Mouse (Mus musculus): Measurements from ENCODE around the gene Tapbp. TPM values are rescaled to one million over a fixed set of nuclear protein-coding genes. Genes with fewer than 3 reads are reported as not detected.

The Tapbp gene
- polyA plus RNA-seq, 1 experiment from 2014 or later: 30.1 TPM

DNA sequence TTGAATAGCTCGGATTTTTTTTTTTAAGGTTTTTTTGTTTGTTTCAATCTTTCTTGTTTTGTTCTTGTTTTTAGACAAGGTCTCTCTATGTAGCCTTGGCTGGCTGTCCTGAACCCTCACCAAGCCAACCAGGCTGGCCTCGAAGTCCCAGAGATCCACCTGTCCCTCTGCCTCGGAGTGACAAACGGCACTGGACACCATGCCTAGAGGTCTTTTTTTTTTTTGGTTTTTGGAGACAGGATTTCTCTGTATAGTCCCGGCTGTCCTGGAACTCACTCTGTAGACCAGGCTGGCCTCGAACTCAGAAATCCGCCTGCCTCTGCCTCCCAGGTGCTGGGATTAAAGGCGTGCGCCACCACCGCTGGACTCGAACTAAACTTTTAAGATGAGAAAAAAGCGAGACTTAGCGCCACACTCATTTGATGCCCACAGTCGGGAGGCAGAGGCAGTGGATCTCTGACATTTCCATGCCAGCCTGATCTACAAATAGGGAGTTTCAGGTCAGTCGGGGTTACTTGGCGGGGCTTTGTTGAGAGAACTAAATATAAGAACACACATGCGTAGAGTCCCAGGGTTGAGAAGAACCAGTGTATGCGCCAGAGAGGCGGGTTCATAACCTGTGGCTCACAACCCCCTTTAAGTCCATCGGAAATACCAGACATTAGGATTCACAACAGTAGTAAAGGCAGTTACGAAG is 12.7 kb downstream of the Tapbp start:
- no peak for ATAC-seq
- Histone ChIP-seq H3K4me2 (peak overlapping the region; percentile 100), H3K27me3 (replicated peaks) (no peaks in the 10 kb centered on the region), H3K4me3 (peak overlapping the region; percentile 92), H3K9me3 (replicated peaks) (no peaks in the 10 kb centered on the region), H3K27ac (peak overlapping the region; percentile 96), H3K4me1 (peaks cover 76% of the 10 kb centered on the region), H3K36me3 (peaks cover 46% of the 10 kb centered on the region), H3K9ac (peak overlapping the region; percentile 96)
- 50% methylated on average over 21 of the region's 21 CpGs for WGBS (ENCODE audit: insufficient replicate concordance)

DNA sequence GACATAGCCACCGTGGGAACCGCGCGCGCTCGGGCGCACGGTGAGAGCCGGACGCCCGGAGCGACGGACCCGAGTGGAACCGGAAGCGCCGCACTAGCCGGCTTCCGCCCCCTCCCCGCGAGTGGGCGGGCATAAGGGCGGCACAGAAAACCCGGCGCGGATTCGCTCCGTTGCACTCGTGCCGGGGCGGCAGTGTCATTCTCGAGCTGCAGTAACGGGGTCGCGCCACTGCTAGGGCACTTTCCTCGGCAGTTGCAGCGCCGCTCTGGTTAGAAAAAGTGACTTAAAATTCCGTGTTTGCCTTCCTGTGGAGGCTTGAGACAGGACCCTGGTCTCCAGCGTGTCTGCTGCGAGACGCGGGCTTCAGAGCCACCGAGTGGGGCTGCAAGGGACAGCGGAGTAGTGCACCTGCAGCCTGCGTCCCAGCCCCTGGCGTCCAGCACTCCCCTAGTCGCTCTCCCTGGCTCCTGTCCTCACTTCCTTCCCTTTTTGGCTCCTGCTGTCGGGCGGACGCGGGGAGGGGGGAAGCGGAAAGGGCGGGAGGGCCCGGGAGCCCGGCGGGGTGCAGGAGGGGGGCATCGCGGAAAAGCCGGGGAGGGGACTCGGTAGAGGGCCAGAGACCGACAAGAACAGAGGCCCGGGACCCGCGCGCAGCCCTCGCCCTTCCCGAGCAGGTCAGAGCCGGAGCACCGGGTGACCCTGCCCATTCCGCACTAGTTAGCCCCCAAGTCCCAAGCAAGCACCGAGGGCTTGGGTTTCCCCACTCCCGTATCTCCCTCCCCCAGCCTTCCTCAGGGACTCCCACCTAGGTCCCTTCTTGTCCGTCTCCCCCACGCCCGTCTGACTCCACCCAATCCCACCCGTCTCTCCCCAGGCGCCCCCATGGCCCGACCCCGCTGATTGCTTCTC is 13.9 kb downstream of the Tapbp start, which contains the start of gene Rgl2:
Gene Rgl2, plus strand, starts transcription at position 173 of the 909 bp plus-strand sequence.
- peaks cover 63% of the 10 kb centered on the region for H3K4me1 ChIP-seq
- H3K36me3 ChIP-seq: peaks cover 58% of the 10 kb centered on the region
- under 1% methylated on average over 78 of the region's 80 CpGs for WGBS (ENCODE audit: insufficient replicate concordance)
- peak within 1 kb of the TSS; percentile 100 for H3K4me2 ChIP-seq
- H3K9ac ChIP-seq: peak within 1 kb of the TSS; percentile 96
- peak within 1 kb of the TSS; percentile 96 for H3K27ac ChIP-seq
- no peaks in the 10 kb centered on the region for H3K27me3 ChIP-seq (replicated peaks)
- peak; percentile 78 for ATAC-seq
- H3K4me3 ChIP-seq: peak within 1 kb of the TSS; percentile 92
- no peaks in the 10 kb centered on the region for H3K9me3 ChIP-seq (replicated peaks)

DNA sequence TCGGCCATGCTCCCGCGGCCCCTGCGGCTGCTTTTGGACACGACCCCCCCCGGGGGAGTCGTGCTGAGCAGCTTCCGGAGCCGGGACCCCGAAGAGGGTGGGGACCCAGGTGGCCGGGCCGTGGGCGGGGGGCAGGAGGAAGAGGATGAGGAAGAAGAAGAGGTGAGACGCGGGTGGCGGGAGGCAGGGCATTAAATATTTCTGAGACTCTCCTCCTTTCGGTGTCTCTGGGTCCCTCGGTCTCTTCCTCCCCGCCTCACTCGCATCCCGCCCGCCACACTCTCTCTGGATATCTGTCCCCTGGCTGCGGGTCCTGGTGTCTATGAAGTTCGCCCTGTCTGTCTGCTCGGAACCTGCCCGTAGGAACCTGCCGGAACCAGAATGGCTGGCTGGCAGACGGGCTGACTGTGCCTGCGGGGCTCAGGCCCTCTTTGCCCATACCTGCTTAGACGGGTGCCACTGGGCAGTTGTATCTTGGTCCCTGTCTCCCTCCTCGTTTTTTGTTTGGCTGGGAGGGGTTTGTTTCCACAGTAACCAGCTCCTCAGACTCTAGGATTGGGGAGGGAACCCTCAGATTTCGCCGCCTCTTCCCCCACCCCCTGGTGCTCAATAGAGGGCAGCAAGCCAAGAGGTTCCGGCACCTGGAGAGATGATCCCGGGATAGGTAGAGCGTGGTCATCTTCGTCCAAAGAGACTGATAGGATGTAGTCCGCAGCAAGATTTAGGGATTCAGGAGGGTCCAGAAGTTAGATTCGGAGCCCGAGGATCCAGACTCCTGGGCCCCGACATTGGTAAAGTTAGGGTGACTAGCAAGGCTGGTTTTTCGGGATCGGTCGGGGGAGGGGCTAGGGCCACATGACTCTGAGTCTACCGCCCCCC is 14.8 kb downstream of the Tapbp start:
- peaks cover 57% of the 10 kb centered on the region for H3K4me1 ChIP-seq
- H3K9me3 ChIP-seq (replicated peaks): no peaks in the 10 kb centered on the region
- peak; percentile 19; the same call in 1 of the 2 replicates for ATAC-seq
- H3K4me3 ChIP-seq: peak overlapping the region; percentile 92
- H3K4me2 ChIP-seq: peak overlapping the region; percentile 100
- under 1% methylated on average over 45 of the region's 45 CpGs for WGBS (ENCODE audit: insufficient replicate concordance)
- H3K27me3 ChIP-seq (replicated peaks): no peaks in the 10 kb centered on the region
- H3K9ac ChIP-seq: peak overlapping the region; percentile 96
- H3K36me3 ChIP-seq: peaks cover 60% of the 10 kb centered on the region
- H3K27ac ChIP-seq: peak overlapping the region; percentile 96

DNA sequence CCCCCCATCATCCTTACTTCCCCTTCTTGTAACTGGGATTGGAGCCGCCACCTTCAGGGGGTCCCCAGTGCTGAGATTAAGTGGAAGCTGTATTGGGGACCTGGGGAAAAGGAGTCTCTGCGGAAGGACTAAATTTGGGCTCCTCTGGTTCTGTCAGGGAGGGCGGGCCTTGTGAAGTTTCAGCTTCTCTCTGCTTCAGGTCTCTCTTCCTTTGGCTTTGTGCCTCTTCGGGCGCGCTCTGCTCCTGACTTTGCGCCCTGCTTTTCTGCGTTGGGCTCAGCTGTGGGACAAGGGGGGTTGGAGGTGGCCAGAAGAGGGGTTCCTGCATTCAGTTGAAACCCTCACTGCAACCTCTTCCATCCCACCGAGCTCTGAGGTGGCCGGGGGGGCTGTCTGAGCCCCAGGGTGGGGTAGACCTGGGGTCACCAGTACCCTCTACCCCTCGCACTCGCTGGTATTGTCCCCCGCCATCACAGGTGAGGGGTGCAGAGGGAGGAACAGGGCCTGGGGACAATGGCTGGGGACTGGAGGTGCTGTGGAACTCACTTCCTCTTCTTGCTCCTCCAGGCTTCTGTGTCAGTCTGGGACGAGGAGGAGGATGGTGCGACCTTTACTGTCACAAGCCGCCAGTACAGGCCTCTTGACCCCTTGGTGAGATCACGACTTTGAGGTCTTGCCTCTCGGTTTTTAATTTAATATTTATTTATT is 15.6 kb downstream of the Tapbp start:
- H3K27ac ChIP-seq: peak overlapping the region; percentile 67
- 38% methylated on average over 18 of the region's 18 CpGs for WGBS (ENCODE audit: insufficient replicate concordance)

DNA sequence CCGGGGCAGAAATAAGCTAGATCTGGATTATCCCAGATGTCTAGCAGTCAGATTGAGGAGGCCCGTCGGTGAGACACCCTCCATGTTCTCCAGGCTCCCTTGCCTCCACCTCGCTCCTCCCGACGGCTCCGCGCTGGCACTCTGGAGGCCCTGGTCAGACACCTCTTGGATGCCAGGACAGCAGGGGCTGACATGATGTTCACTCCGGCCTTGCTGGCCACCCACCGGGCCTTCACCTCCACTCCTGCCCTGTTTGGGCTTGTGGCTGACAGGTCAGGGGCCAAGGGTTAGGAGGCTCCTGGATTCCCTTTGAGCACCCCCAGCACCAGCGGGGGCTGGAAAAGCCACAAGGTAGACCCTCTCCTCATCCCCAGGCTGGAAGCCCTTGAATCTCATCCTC is 16.2 kb downstream of the Tapbp start:
- Histone ChIP-seq H3K27ac (no peak overlapping the region), H3K9me3 (replicated peaks) (no peaks in the 10 kb centered on the region), H3K36me3 (peaks cover 57% of the 10 kb centered on the region), H3K4me1 (peaks cover 49% of the 10 kb centered on the region), H3K4me2 (no peak overlapping the region), H3K9ac (no peak overlapping the region), H3K27me3 (replicated peaks) (no peaks in the 10 kb centered on the region), H3K4me3 (no peak overlapping the region)
- 91% methylated on average over 11 of the region's 11 CpGs for WGBS (ENCODE audit: insufficient replicate concordance)
- ATAC-seq: no peak

More for the DNA sequence above, 15.6 kb downstream of the Tapbp start:
- Histone ChIP-seq H3K27me3 (replicated peaks) (no peaks in the 10 kb centered on the region), H3K4me3 (peak overlapping the region; percentile 92), H3K9ac (peak overlapping the region; percentile 96), H3K36me3 (peaks cover 59% of the 10 kb centered on the region), H3K4me1 (peaks cover 52% of the 10 kb centered on the region), H3K4me2 (peak overlapping the region; percentile 100), H3K9me3 (replicated peaks) (no peaks in the 10 kb centered on the region)
- ATAC-seq: no peak

DNA sequence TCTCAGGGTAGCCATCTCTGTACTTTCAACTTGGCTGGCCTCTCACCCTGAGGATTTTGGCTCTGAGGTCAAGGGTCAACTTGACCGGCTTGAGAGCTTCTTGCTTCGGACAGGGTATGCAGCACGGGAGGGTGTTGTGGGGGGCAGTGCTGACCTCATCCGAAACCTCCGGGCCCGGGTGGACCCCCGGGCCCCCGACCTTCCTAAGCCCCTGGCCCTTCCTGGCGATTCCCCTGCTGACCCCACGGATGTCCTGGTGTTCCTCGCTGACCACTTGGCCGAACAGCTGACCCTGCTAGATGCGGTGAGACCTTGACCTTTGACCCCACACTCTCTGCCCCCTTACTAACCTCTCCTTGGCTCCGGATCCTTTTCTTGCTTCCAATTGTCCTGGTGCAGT is 16.7 kb downstream of the Tapbp start:
- H3K27me3 ChIP-seq (replicated peaks): no peaks in the 10 kb centered on the region
- no peak overlapping the region for H3K4me3 ChIP-seq
- H3K4me2 ChIP-seq: no peak overlapping the region
- ATAC-seq: no peak
- H3K36me3 ChIP-seq: peaks cover 58% of the 10 kb centered on the region
- H3K4me1 ChIP-seq: peaks cover 49% of the 10 kb centered on the region
- H3K27ac ChIP-seq: no peak overlapping the region
- no peak overlapping the region for H3K9ac ChIP-seq
- no peaks in the 10 kb centered on the region for H3K9me3 ChIP-seq (replicated peaks)
- WGBS (ENCODE audit: insufficient replicate concordance): 85% methylated on average over 14 of the region's 14 CpGs

DNA sequence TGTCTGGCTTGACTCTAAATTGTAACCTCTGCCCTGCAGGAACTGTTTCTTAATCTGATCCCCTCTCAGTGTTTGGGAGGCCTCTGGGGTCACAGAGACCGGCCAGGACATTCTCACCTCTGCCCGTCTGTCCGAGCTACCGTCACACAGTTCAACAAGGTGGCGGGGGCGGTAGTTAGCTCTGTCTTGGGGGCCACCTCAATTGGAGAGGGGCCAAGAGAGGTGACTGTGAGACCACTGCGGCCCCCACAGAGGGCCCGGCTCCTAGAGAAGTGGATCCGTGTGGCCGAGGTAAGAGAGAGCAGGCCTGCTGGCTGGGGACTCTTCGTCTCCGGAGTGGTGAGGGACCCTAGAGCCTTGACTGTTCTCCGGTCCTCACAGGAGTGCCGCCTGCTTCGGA is 17.3 kb downstream of the Tapbp start:
- ATAC-seq: no peak
- H3K4me1 ChIP-seq: peaks cover 44% of the 10 kb centered on the region
- 85% methylated on average over 15 of the region's 15 CpGs for whole genome bisulfite sequencing (ENCODE audit: insufficient replicate concordance)
- H3K9ac ChIP-seq: no peak overlapping the region
- no peak overlapping the region for H3K27ac ChIP-seq
- peaks cover 57% of the 10 kb centered on the region for H3K36me3 ChIP-seq
- H3K9me3 ChIP-seq (replicated peaks): no peaks in the 10 kb centered on the region
- H3K4me2 ChIP-seq: no peak overlapping the region
- no peak overlapping the region for H3K4me3 ChIP-seq
- no peaks in the 10 kb centered on the region for H3K27me3 ChIP-seq (replicated peaks)

DNA sequence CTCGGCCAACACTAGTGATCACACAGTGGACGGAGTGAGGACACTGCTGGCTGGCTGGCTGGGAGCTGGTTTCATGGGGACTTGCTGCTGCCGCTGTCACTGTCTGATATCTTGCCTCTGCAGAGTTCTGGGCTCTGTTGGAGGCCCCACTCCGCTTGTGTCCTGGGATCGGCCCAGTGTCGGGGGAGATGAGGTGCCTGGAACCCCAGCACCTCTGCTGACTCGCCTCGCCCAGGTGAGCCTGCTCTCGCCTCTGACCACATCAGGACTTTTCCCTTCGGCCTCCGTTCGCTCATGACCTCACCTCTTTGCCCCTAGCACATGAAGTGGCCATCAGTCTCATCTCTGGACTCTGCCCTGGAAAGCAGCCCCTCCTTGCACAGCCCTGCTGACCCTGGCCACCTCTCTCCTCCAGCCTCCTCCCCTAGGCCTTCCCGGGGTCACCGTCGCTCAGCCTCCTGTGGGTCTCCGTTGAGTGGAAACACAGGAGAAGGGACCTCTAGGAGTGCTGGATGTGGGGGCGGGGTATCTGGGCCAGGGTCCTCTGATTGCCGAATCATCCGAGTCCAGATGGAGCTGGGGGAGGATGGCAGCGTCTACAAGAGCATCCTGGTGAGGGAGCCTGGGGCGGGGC is 19.8 kb downstream of the Tapbp start:
- Histone ChIP-seq H3K4me2 (no peak overlapping the region), H3K27ac (no peak overlapping the region), H3K36me3 (peaks cover 68% of the 10 kb centered on the region), H3K9ac (no peak overlapping the region), H3K9me3 (replicated peaks) (no peaks in the 10 kb centered on the region), H3K4me1 (peaks cover 45% of the 10 kb centered on the region), H3K27me3 (replicated peaks) (no peaks in the 10 kb centered on the region), H3K4me3 (no peak overlapping the region)
- WGBS (ENCODE audit: insufficient replicate concordance): 83% methylated on average over 21 of the region's 21 CpGs
- no peak for ATAC-seq

DNA sequence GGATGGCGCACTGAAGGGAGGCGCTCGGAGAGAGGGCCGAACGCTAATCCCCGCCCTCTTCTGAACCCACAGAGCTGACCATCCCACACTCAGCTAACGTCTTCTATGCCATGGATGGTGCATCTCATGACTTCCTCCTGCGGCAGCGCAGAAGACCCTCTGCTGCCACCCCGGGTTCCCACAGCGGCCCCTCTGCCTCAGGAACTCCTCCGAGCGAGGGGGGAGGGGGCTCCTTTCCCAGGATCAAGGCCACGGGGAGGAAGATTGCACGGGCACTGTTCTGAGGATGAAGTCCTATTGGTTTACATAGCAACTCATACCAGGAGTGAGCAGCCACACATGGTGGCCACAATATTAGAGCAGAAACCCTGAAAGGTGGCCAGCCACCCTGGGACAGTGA is 21.3 kb downstream of the Tapbp start:
- Histone ChIP-seq H3K27ac (no peak overlapping the region), H3K4me2 (no peak overlapping the region), H3K27me3 (replicated peaks) (no peaks in the 10 kb centered on the region), H3K9me3 (replicated peaks) (no peaks in the 10 kb centered on the region), H3K4me3 (no peak overlapping the region), H3K9ac (no peak overlapping the region), H3K4me1 (peaks cover 44% of the 10 kb centered on the region), H3K36me3 (peaks cover 69% of the 10 kb centered on the region)
- no peak for ATAC-seq
- 85% methylated on average over 15 of the region's 15 CpGs for WGBS (ENCODE audit: insufficient replicate concordance)

DNA sequence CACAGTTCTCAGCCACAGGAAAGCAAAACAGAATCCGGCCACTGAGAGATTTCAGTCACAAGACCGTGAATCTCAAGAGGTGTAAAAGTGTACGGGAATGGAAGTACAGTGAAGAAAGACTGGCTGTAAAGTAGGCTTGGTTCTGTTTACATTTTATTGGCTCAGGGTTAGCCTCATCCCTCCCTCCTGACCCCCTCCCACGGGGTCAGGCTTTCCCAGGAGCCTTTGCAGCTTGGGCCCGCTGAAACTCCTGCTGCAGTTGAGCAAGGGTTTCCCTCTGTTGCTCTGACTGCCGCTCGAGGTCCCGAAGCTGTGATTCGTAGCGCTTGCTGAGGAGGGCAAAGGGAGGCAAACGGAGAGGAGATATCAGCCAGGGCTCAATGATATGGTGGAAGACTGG is 23.1 kb downstream of the Tapbp start:
- H3K9ac ChIP-seq: peak overlapping the region; percentile 93; the same call in 1 of the 2 replicates
- H3K9me3 ChIP-seq (replicated peaks): no peaks in the 10 kb centered on the region
- WGBS (ENCODE audit: insufficient replicate concordance): 64% methylated on average over 11 of the region's 11 CpGs
- peak overlapping the region; percentile 98 for H3K4me2 ChIP-seq
- no peak overlapping the region for H3K27ac ChIP-seq
- peak overlapping the region; percentile 91 for H3K4me3 ChIP-seq
- H3K36me3 ChIP-seq: peaks cover 69% of the 10 kb centered on the region
- H3K27me3 ChIP-seq (replicated peaks): no peaks in the 10 kb centered on the region
- H3K4me1 ChIP-seq: peaks cover 38% of the 10 kb centered on the region
- ATAC-seq: no peak
